Comparison of ENCODE assay signal across 8 mouse cellular contexts in the genomic region with DNA sequence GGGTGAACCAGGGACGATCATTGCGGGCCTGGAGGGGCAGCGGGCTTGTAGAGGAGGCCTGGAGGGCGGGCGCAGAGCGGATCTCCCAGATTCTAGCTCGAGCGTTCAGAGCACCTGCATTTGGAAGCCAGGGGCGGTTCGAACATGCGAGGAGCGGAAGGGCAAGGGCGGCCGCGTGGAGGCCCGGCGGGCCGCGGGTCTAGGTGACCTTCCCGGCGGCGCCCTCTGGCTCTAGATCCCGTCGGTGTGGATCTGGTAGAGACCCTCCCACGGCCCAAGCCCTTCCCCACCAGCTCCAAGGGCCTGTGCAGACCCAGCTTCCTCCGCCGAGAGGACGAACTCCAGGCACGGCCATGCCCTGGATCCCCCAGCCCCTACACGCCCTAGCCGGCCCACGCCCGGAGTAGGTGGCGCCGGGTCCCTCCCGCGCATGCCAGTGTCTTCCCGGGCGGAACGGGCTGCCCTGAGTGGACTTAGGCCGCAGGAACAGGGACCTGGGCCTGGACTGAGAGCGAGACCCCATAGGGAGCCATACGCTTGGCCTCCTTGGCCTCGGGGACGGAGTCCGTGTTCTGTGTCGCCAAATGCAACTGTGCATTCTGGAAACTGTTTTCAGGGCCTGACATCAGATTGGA. TPM values are rescaled to one million over a fixed set of nuclear protein-coding genes. Genes with fewer than 3 reads are reported as not detected.
DNase-seq lines count a peak whose midpoint lies in the region; ATAC-seq and TF ChIP-seq lines count a peak whose summit lies in the region.

No protein-coding gene starts in this region.

- no peaks in the 10 kb centered on the region for H3K27me3 ChIP-seq in forebrain, postnatal 0 days (ENCODE audit: insufficient read depth, low read length)
- no peaks in the 10 kb centered on the region for H3K27me3 ChIP-seq in intestine, embryonic 16.5 days (replicated peaks; ENCODE audit: control insufficient read depth, insufficient read depth, low read length)
- no peaks in the 10 kb centered on the region for H3K27me3 ChIP-seq in liver, embryonic 13.5 days
- 0 out of 2 replicates have a peak, but pooled peaks cover 7% of the 10 kb centered on the region for H3K27me3 ChIP-seq in neural tube, embryonic 13.5 days

- DNase-seq in left cerebral cortex, adult 2 months (ENCODE audit: extremely low spot score in 1 of 2, low spot score in 2 of 2), result peak in 1 of 2 experiments; percentile 51
- no peak for DNase-seq in left cerebral cortex, adult 9 months (ENCODE audit: low spot score in 2 of 2)
- peak; percentile 61 for DNase-seq in adrenal gland, postnatal 25 days
- DNase-seq in forebrain, postnatal 0 days, result no peak
- DNase-seq in liver, embryonic 13.5 days, result peak; percentile 46

- 3% methylated on average over 47 of the region's 47 CpGs for WGBS in forebrain, postnatal 0 days
- under 1% methylated on average over 47 of the region's 47 CpGs for WGBS in intestine, embryonic 16.5 days
- under 1% methylated on average over 47 of the region's 47 CpGs for WGBS in liver, embryonic 13.5 days (ENCODE audit: insufficient replicate concordance)
- under 1% methylated on average over 47 of the region's 47 CpGs for WGBS in neural tube, embryonic 13.5 days

- ATAC-seq in forebrain, postnatal 0 days, result no peak; the same call in 1 of the 2 replicates
- peak; percentile 29 for ATAC-seq in intestine, embryonic 16.5 days
- ATAC-seq in liver, embryonic 13.5 days (ENCODE audit: low read depth), result peak; percentile 31
- ATAC-seq in neural tube, embryonic 13.5 days (ENCODE audit: low read depth), result peak; percentile 57
- ATAC-seq in monocyte, adult 5-6 weeks (replicated peaks; ENCODE audit: insufficient number of reproducible peaks, low FRiP score, low TSS enrichment, poor library complexity, severe bottlenecking), result no peak

- intact Hi-C loops in left cerebral cortex, adult 2 months (cut with DNase I), result no loop called here

- H3K9ac ChIP-seq in forebrain, postnatal 0 days, result peak overlapping the region; percentile 97
- H3K9ac ChIP-seq in intestine, embryonic 16.5 days (ENCODE audit: low read depth, low read length), result peak overlapping the region; percentile 100
- peak overlapping the region; percentile 97 for H3K9ac ChIP-seq in liver, embryonic 13.5 days
- H3K9ac ChIP-seq in neural tube, embryonic 13.5 days, result peak overlapping the region; percentile 96

- peak overlapping the region; percentile 94 for H3K4me3 ChIP-seq in left cerebral cortex, adult 2 months
- H3K4me3 ChIP-seq in forebrain, postnatal 0 days (ENCODE audit: low read depth, low read length), result peak overlapping the region; percentile 91
- peak overlapping the region; percentile 100 for H3K4me3 ChIP-seq in intestine, embryonic 16.5 days (ENCODE audit: low read length)
- H3K4me3 ChIP-seq in liver, embryonic 13.5 days (replicated peaks), result peak overlapping the region; percentile 96
- peak overlapping the region; percentile 92 for H3K4me3 ChIP-seq in neural tube, embryonic 13.5 days

- no peaks in the 10 kb centered on the region for H3K9me3 ChIP-seq in forebrain, postnatal 0 days (ENCODE audit: low read length)
- no peaks in the 10 kb centered on the region for H3K9me3 ChIP-seq in intestine, embryonic 16.5 days (ENCODE audit: control insufficient read depth, low read length)
- H3K9me3 ChIP-seq in liver, embryonic 13.5 days (replicated peaks), result no peaks in the 10 kb centered on the region
- no peaks in the 10 kb centered on the region for H3K9me3 ChIP-seq in neural tube, embryonic 13.5 days

- peaks cover 27% of the 10 kb centered on the region for H3K4me1 ChIP-seq in forebrain, postnatal 0 days (ENCODE audit: insufficient read depth)
- H3K4me1 ChIP-seq in intestine, embryonic 16.5 days (ENCODE audit: control insufficient read depth, insufficient read depth, low read length), result peaks cover 55% of the 10 kb centered on the region
- H3K4me1 ChIP-seq in liver, embryonic 13.5 days (replicated peaks), result peaks cover 68% of the 10 kb centered on the region
- peaks cover 56% of the 10 kb centered on the region for H3K4me1 ChIP-seq in neural tube, embryonic 13.5 days (replicated peaks)

- TF ChIP-seq CTCF in left cerebral cortex, adult 2 months (IDR thresholded peaks at IDR 0.05), result no peak
- TF ChIP-seq CTCF in forebrain, postnatal 0 days (IDR thresholded peaks at IDR 0.05; ENCODE audit: low read depth), result peak; percentile 5; the same call in 1 of the 2 replicates

- H3K27ac ChIP-seq in left cerebral cortex, adult 2 months, result peak overlapping the region; percentile 99
- peak overlapping the region; percentile 96 for H3K27ac ChIP-seq in forebrain, postnatal 0 days (ENCODE audit: low read depth, low read length)
- peak overlapping the region; percentile 98 for H3K27ac ChIP-seq in intestine, embryonic 16.5 days (ENCODE audit: low read length)
- peak overlapping the region; percentile 95 for H3K27ac ChIP-seq in liver, embryonic 13.5 days
- peak overlapping the region; percentile 93 for H3K27ac ChIP-seq in neural tube, embryonic 13.5 days (replicated peaks)

- H3K36me3 ChIP-seq in forebrain, postnatal 0 days (ENCODE audit: insufficient read depth), result no peaks in the 10 kb centered on the region
- H3K36me3 ChIP-seq in intestine, embryonic 16.5 days (ENCODE audit: control insufficient read depth, insufficient read depth, low read length), result no peaks in the 10 kb centered on the region
- H3K36me3 ChIP-seq in liver, embryonic 13.5 days, result no peaks in the 10 kb centered on the region; the same call in 1 of the 2 replicates
- H3K36me3 ChIP-seq in neural tube, embryonic 13.5 days, result no peaks in the 10 kb centered on the region

- H3K4me2 ChIP-seq in forebrain, postnatal 0 days (ENCODE audit: low read depth), result peak overlapping the region; percentile 94
- H3K4me2 ChIP-seq in intestine, embryonic 16.5 days (ENCODE audit: low read depth, low read length), result peak overlapping the region; percentile 84
- H3K4me2 ChIP-seq in liver, embryonic 13.5 days, result peak overlapping the region; percentile 96
- H3K4me2 ChIP-seq in neural tube, embryonic 13.5 days, result peak overlapping the region; percentile 97

RNA-seq across cellular contexts. Expression of a gene that starts 0.7 kb away (rescaled TPM):
- total RNA-seq in left cerebral cortex, adult 2 months (2021), result 100 to 1,000 TPM; 518 to 557 TPM
- 410 and 432 TPM in 2 replicates for total RNA-seq in adrenal gland, postnatal 25 days (2021)
- total RNA-seq in forebrain, postnatal 0 days (2014; rRNA removed), result 306 and 330 TPM in 2 replicates
- polyA plus RNA-seq in forebrain, postnatal 0 days (2015; fragmentation: Nextera tagmentation; extraction: Ambion mirVana), result 327 and 401 TPM in 2 replicates
- polyA plus RNA-seq in intestine, embryonic 16.5 days (2015; fragmentation: Nextera tagmentation; extraction: Ambion mirVana), result 311 and 337 TPM in 2 replicates
- 153 and 175 TPM in 2 replicates for polyA plus RNA-seq in liver, embryonic 13.5 days (2015; fragmentation: Nextera tagmentation; extraction: Ambion mirVana)
- polyA plus RNA-seq in neural tube, embryonic 13.5 days (2015; fragmentation: Nextera tagmentation; extraction: Ambion mirVana), result 296 and 366 TPM in 2 replicates
- 58.8 to 66.7 TPM (median 64.5 TPM) in 3 replicates for total RNA-seq in monocyte, adult 5-6 weeks (2017)

RNA-seq across cellular contexts. Expression of a gene that starts 34.8 kb away (rescaled TPM):
- total RNA-seq in left cerebral cortex, adult 2 months (2021), result 10 to 100 TPM; 59.2 to 64.2 TPM
- 157 and 166 TPM in 2 replicates for total RNA-seq in adrenal gland, postnatal 25 days (2021)
- 97.9 and 115 TPM in 2 replicates for total RNA-seq in forebrain, postnatal 0 days (2014; rRNA removed)
- polyA plus RNA-seq in forebrain, postnatal 0 days (2015; fragmentation: Nextera tagmentation; extraction: Ambion mirVana), result 119 and 127 TPM in 2 replicates
- polyA plus RNA-seq in intestine, embryonic 16.5 days (2015; fragmentation: Nextera tagmentation; extraction: Ambion mirVana), result 144 and 153 TPM in 2 replicates
- polyA plus RNA-seq in liver, embryonic 13.5 days (2015; fragmentation: Nextera tagmentation; extraction: Ambion mirVana), result 53.6 and 69.1 TPM in 2 replicates
- 123 and 147 TPM in 2 replicates for polyA plus RNA-seq in neural tube, embryonic 13.5 days (2015; fragmentation: Nextera tagmentation; extraction: Ambion mirVana)
- total RNA-seq in monocyte, adult 5-6 weeks (2017), result 65.4 to 88.6 TPM (median 68.4 TPM) in 3 replicates

Comparison
In these comparisons a context has a peak if more than half of its experiments do, and no peak if none do; other contexts are left out.
1. DNase-seq: peak in adrenal gland, postnatal 25 days (single experiment) and liver, embryonic 13.5 days (single experiment); none in left cerebral cortex, adult 9 months (0 of 2) and forebrain, postnatal 0 days (single experiment).
2. ATAC-seq: peak in intestine, embryonic 16.5 days (single experiment), liver, embryonic 13.5 days (single experiment) and neural tube, embryonic 13.5 days (single experiment); none in forebrain, postnatal 0 days (single experiment) and monocyte, adult 5-6 weeks (single experiment).
3. Peak in every context shown above with its lines, with median percentiles within 50 percentile points of each other: H3K27ac ChIP-seq, H3K4me3 ChIP-seq, H3K4me2 ChIP-seq and H3K9ac ChIP-seq.